Mouse (Mus musculus): ENCODE results near the gene Prr22. TPM values are rescaled to one million over a fixed set of nuclear protein-coding genes. Genes with fewer than 3 reads are reported as not detected.

The Prr22 gene
- polyA plus RNA-seq, 1 experiment: 0.16 TPM

DNA sequence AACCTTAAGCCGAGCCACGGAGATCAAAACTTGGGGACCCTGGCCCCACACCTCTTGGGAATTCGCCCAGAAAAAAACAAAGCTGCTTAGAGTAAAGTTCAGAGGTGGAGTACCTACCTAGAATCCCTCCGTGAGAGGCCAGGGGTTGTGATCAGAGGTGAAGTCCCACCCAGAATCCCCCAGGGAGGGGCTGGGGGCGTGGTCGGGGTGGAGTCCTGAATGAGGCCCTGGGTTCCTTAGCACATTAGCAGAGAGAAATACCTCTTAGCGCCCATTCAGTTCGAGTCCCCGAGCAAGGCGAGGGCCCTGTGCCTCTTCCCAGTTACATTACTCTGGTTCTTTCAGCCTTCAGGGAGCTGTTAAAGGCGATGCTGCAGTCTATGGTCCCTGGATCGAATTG, 42.4 kb upstream of the Prr22 start:
- Histone ChIP-seq H3K4me3 (no peak overlapping the region), H3K36me3 (ENCODE audit: control insufficient read depth, insufficient read depth) (no peaks in the 10 kb centered on the region), H3ac (ENCODE audit: control insufficient read depth, insufficient read length) (no peak overlapping the region), H3K79me2 (ENCODE audit: control insufficient read depth, insufficient read depth) (no peaks in the 10 kb centered on the region), H3K4me2 (ENCODE audit: low read depth) (no peak overlapping the region), H3K27me3 (ENCODE audit: control insufficient read depth, insufficient read depth, insufficient read length) (peaks cover 29% of the 10 kb centered on the region)
- TF ChIP-seq TCF12 (IDR thresholded peaks at IDR 0.05; ENCODE audit: insufficient read depth, poor library complexity, severe bottlenecking) (no peak), MYOG (IDR thresholded peaks at IDR 0.05; ENCODE audit: control insufficient read depth in 1 of 3, insufficient read depth in 1 of 3, insufficient read length in 2 of 3, low read depth in 2 of 3) (no peak), CEBPB (IDR thresholded peaks at IDR 0.05; ENCODE audit: insufficient read depth, poor library complexity, severe bottlenecking) (no peak), POLR2A (IDR thresholded peaks at IDR 0.05; ENCODE audit: insufficient read length, low read depth) (no peak), USF1 (IDR thresholded peaks at IDR 0.05; ENCODE audit: low read depth) (no peak)

- Histone ChIP-seq H3K79me2 (ENCODE audit: control insufficient read depth, insufficient read depth) (no peaks in the 10 kb centered on the region), H3K27me3 (ENCODE audit: control insufficient read depth, insufficient read depth, insufficient read length) (peaks cover 31% of the 10 kb centered on the region), H3K4me2 (ENCODE audit: low read depth) (no peak overlapping the region), H3K4me3 (no peak overlapping the region), H3K36me3 (ENCODE audit: control insufficient read depth, insufficient read depth) (no peaks in the 10 kb centered on the region), H3ac (ENCODE audit: control insufficient read depth, insufficient read length) (no peak overlapping the region)
- TF ChIP-seq POLR2A (IDR thresholded peaks at IDR 0.05; ENCODE audit: insufficient read length, low read depth): no peak
- no peak for TF ChIP-seq TCF12 (IDR thresholded peaks at IDR 0.05; ENCODE audit: insufficient read depth, poor library complexity, severe bottlenecking)
- TF ChIP-seq MYOD1 (IDR thresholded peaks at IDR 0.05; ENCODE audit: control insufficient read depth in 1 of 3, insufficient read length in 2 of 3, low read depth in 2 of 3): no peak
- TF ChIP-seq USF1 (IDR thresholded peaks at IDR 0.05; ENCODE audit: low read depth): no peak
- no peak for TF ChIP-seq SRF (IDR thresholded peaks at IDR 0.05; ENCODE audit: control insufficient read depth, insufficient read length, low read depth)
- TF ChIP-seq REST (IDR thresholded peaks at IDR 0.05; ENCODE audit: insufficient read depth, insufficient read length): no peak
- no peak for TF ChIP-seq MYOG (IDR thresholded peaks at IDR 0.05; ENCODE audit: control insufficient read depth in 1 of 3, insufficient read depth in 1 of 3, insufficient read length in 2 of 3, low read depth in 2 of 3)
- no peak for TF ChIP-seq MAX (IDR thresholded peaks at IDR 0.05; ENCODE audit: low read depth)
- no peak for TF ChIP-seq POLR2AphosphoS2 (IDR thresholded peaks at IDR 0.05; ENCODE audit: insufficient read length, low read depth)
Measured at GRCm38 (mm10) chr17:56728117-56728516, 41.9 kb upstream of the Prr22 start.

- TF ChIP-seq TCF12 (IDR thresholded peaks at IDR 0.05; ENCODE audit: insufficient read depth, poor library complexity, severe bottlenecking): no peak
- no peak for TF ChIP-seq SRF (IDR thresholded peaks at IDR 0.05; ENCODE audit: control insufficient read depth, insufficient read length, low read depth)
- no peak for TF ChIP-seq TCF3 (IDR thresholded peaks at IDR 0.05; ENCODE audit: insufficient read length, low read depth)
- no peak for TF ChIP-seq E2F4 (IDR thresholded peaks at IDR 0.05; ENCODE audit: insufficient read depth)
- no peak for TF ChIP-seq CEBPB (IDR thresholded peaks at IDR 0.05; ENCODE audit: insufficient read depth, poor library complexity, severe bottlenecking)
- TF ChIP-seq MYOG (IDR thresholded peaks at IDR 0.05; ENCODE audit: control insufficient read depth in 1 of 3, insufficient read depth in 1 of 3, insufficient read length in 2 of 3, low read depth in 2 of 3): no peak
- no peak for TF ChIP-seq POLR2A (IDR thresholded peaks at IDR 0.05; ENCODE audit: insufficient read length, low read depth)
- TF ChIP-seq POLR2AphosphoS2 (IDR thresholded peaks at IDR 0.05; ENCODE audit: insufficient read length, low read depth): no peak
- no peak for TF ChIP-seq MAX (IDR thresholded peaks at IDR 0.05; ENCODE audit: low read depth)
- TF ChIP-seq REST (IDR thresholded peaks at IDR 0.05; ENCODE audit: insufficient read depth, insufficient read length): no peak
- TF ChIP-seq MYOD1 (IDR thresholded peaks at IDR 0.05; ENCODE audit: control insufficient read depth in 1 of 3, insufficient read length in 2 of 3, low read depth in 2 of 3): no peak
- no peak for TF ChIP-seq USF1 (IDR thresholded peaks at IDR 0.05; ENCODE audit: low read depth)
- H3K4me2 ChIP-seq (ENCODE audit: low read depth): no peak overlapping the region
- H3ac ChIP-seq (ENCODE audit: control insufficient read depth, insufficient read length): no peak overlapping the region
- no peak overlapping the region for H3K4me3 ChIP-seq
- peaks cover 42% of the 10 kb centered on the region for H3K27me3 ChIP-seq (ENCODE audit: control insufficient read depth, insufficient read depth, insufficient read length)
- no peaks in the 10 kb centered on the region for H3K79me2 ChIP-seq (ENCODE audit: control insufficient read depth, insufficient read depth)
- H3K36me3 ChIP-seq (ENCODE audit: control insufficient read depth, insufficient read depth): no peaks in the 10 kb centered on the region
Measured at GRCm38 (mm10) chr17:56729151-56729550, 40.9 kb upstream of the Prr22 start.

GRCm38 (mm10) chr17:56729656-56730055, 40.4 kb upstream of the Prr22 start:
- H3K27me3 ChIP-seq (ENCODE audit: control insufficient read depth, insufficient read depth, insufficient read length): peaks cover 47% of the 10 kb centered on the region
- H3K36me3 ChIP-seq (ENCODE audit: control insufficient read depth, insufficient read depth): no peaks in the 10 kb centered on the region
- H3K79me2 ChIP-seq (ENCODE audit: control insufficient read depth, insufficient read depth): no peaks in the 10 kb centered on the region
- H3K4me2 ChIP-seq (ENCODE audit: low read depth): no peak overlapping the region
- no peak overlapping the region for H3ac ChIP-seq (ENCODE audit: control insufficient read depth, insufficient read length)
- H3K4me3 ChIP-seq: no peak overlapping the region
- TF ChIP-seq POLR2A (IDR thresholded peaks at IDR 0.05; ENCODE audit: insufficient read length, low read depth) (no peak), SRF (IDR thresholded peaks at IDR 0.05; ENCODE audit: control insufficient read depth, insufficient read length, low read depth) (no peak), REST (IDR thresholded peaks at IDR 0.05; ENCODE audit: insufficient read depth, insufficient read length) (no peak), POLR2AphosphoS2 (IDR thresholded peaks at IDR 0.05; ENCODE audit: insufficient read length, low read depth) (no peak), MYOD1 (IDR thresholded peaks at IDR 0.05; ENCODE audit: control insufficient read depth in 1 of 3, insufficient read length in 2 of 3, low read depth in 2 of 3) (no peak), E2F4 (IDR thresholded peaks at IDR 0.05; ENCODE audit: insufficient read depth) (no peak), USF1 (IDR thresholded peaks at IDR 0.05; ENCODE audit: low read depth) (no peak), CEBPB (IDR thresholded peaks at IDR 0.05; ENCODE audit: insufficient read depth, poor library complexity, severe bottlenecking) (no peak), MYOG (IDR thresholded peaks at IDR 0.05; ENCODE audit: control insufficient read depth in 1 of 3, insufficient read depth in 1 of 3, insufficient read length in 2 of 3, low read depth in 2 of 3) (no peak), MAX (IDR thresholded peaks at IDR 0.05; ENCODE audit: low read depth) (no peak)

GRCm38 (mm10) chr17:56736534-56736933, 33.5 kb upstream of the Prr22 start:
- no peak overlapping the region for H3ac ChIP-seq (ENCODE audit: control insufficient read depth, insufficient read length)
- no peaks in the 10 kb centered on the region for H3K79me2 ChIP-seq (ENCODE audit: control insufficient read depth, insufficient read depth)
- no peaks in the 10 kb centered on the region for H3K36me3 ChIP-seq (ENCODE audit: control insufficient read depth, insufficient read depth)
- H3K27me3 ChIP-seq (ENCODE audit: control insufficient read depth, insufficient read depth, insufficient read length): peaks cover 76% of the 10 kb centered on the region
- no peak overlapping the region for H3K4me2 ChIP-seq (ENCODE audit: low read depth)
- no peak for TF ChIP-seq USF1 (IDR thresholded peaks at IDR 0.05; ENCODE audit: low read depth)
- TF ChIP-seq TCF3 (IDR thresholded peaks at IDR 0.05; ENCODE audit: insufficient read length, low read depth): no peak
- H3K4me3 ChIP-seq: no peak overlapping the region
